Mouse (Mus musculus) myocyte (in vitro differentiated cells): ENCODE results near the gene Platr17. TPM values are rescaled to one million over a fixed set of nuclear protein-coding genes. Genes with fewer than 3 reads are reported as not detected.

Source experiments
- H3K27me3 ChIP-seq: one replicate; pipeline ENCODE4 v1.6.1; 2011; ENCODE audit not compliant: control insufficient read depth, insufficient read depth, insufficient read length
- H3K36me3 ChIP-seq: one replicate; pipeline ENCODE4 v1.6.1; 2011; ENCODE audit not compliant: control insufficient read depth, insufficient read depth
- H3K4me2 ChIP-seq: one replicate; pipeline ENCODE4 v1.6.1; 2011; ENCODE audit warnings: low read depth, control low read depth
- H3K4me3 ChIP-seq: one replicate; pipeline ENCODE4 v1.5.1; 2011; ENCODE audit warnings: mild to moderate bottlenecking, control low read depth, moderate library complexity
- H3K79me2 ChIP-seq: one replicate; pipeline ENCODE4 v1.6.1; 2011; ENCODE audit not compliant: control insufficient read depth, insufficient read depth
- H3ac ChIP-seq: one replicate; pipeline ENCODE4 v1.6.1; 2011; ENCODE audit not compliant: control insufficient read depth, insufficient read length
- CEBPB ChIP-seq: IDR thresholded peaks from 2 replicates; pipeline ENCODE4 v1.6.1; 2011; ENCODE audit warnings: mild to moderate bottlenecking, moderate library complexity; ENCODE audit not compliant: poor library complexity, insufficient read depth, severe bottlenecking
- E2F4 ChIP-seq: IDR thresholded peaks from one replicate; pipeline ENCODE4 v1.6.1; 2011; ENCODE audit warnings: mild to moderate bottlenecking, control low read depth, moderate library complexity; ENCODE audit not compliant: insufficient read depth
- MAX ChIP-seq: IDR thresholded peaks from one replicate; pipeline ENCODE4 v1.6.1; 2011; ENCODE audit warnings: low read depth, mild to moderate bottlenecking, control low read depth
- MYOD1 ChIP-seq, 3 experiments: IDR thresholded peaks; one replicate each; pipeline ENCODE4 v1.6.1; 2011; ENCODE audit warnings: control low read depth in 2 of 3, low read depth in 2 of 3, mild to moderate bottlenecking in 2 of 3, moderate library complexity in 1 of 3; ENCODE audit not compliant: insufficient read length in 2 of 3, control insufficient read depth in 1 of 3
- MYOG ChIP-seq, 3 experiments: IDR thresholded peaks; one replicate each; pipeline ENCODE4 v1.6.1; 2011; ENCODE audit warnings: control low read depth in 2 of 3, low read depth in 2 of 3, mild to moderate bottlenecking in 2 of 3; ENCODE audit not compliant: insufficient read length in 2 of 3, control insufficient read depth in 1 of 3, insufficient read depth in 1 of 3
- POLR2A ChIP-seq: IDR thresholded peaks from one replicate; pipeline ENCODE4 v1.6.1; 2011; ENCODE audit warnings: low read depth, mild to moderate bottlenecking, control low read depth, moderate library complexity; ENCODE audit not compliant: insufficient read length
- POLR2AphosphoS2 ChIP-seq: IDR thresholded peaks from one replicate; pipeline ENCODE4 v1.6.1; 2011; ENCODE audit warnings: low read depth, control low read depth; ENCODE audit not compliant: insufficient read length
- REST ChIP-seq: IDR thresholded peaks from one replicate; pipeline ENCODE4 v1.6.1; 2011; ENCODE audit warnings: mild to moderate bottlenecking, control low read depth, moderate library complexity; ENCODE audit not compliant: insufficient read depth, insufficient read length
- SRF ChIP-seq: IDR thresholded peaks from one replicate; pipeline ENCODE4 v1.6.1; 2011; ENCODE audit warnings: low read depth; ENCODE audit not compliant: control insufficient read depth, insufficient read length
- TCF12 ChIP-seq: IDR thresholded peaks from one replicate; pipeline ENCODE4 v1.6.1; 2011; ENCODE audit warnings: mild to moderate bottlenecking, control low read depth; ENCODE audit not compliant: poor library complexity, insufficient read depth, severe bottlenecking
- TCF3 ChIP-seq: IDR thresholded peaks from one replicate; pipeline ENCODE4 v1.6.1; 2011; ENCODE audit warnings: low read depth, control low read depth; ENCODE audit not compliant: insufficient read length
- USF1 ChIP-seq: IDR thresholded peaks from one replicate; pipeline ENCODE4 v1.6.1; 2011; ENCODE audit warnings: low read depth, mild to moderate bottlenecking, control low read depth, moderate library complexity
- polyA plus RNA-seq: library from polyadenylated mRNA; unstranded; fragments of >200 nt; fragmentation: generic; extraction: Trizol; gene quantifications from one replicate; pipeline ENCODE4 v1.2.1, GENCODE M21; 2012; ENCODE audit warnings: missing spikeins

Gene Platr17
- polyA plus RNA-seq, 1 experiment = 0.17 TPM

DNA sequence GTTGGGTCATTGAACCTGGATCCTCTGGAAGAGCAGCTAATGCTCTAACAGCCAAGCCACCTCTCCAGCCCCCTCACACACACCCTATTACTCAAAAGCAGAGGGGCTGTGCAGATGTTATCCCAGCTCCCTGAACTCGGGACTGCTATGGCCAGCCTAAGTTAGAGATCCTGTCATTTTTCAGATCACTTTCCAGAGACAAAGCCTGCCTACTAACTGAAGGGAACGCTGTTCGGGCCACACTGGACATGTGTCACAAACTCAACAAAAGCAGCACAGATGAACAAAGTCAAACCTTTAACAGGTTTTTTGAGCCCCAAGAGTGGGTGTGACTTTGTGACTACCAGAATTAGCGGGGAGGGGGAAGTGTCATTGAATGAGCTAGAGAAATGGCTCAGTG, 47.9 kb downstream of the Platr17 start:
- peaks cover 29% of the 10 kb centered on the region for H3K79me2 ChIP-seq
- H3K4me2 ChIP-seq = peak overlapping the region; percentile 59
- no peaks in the 10 kb centered on the region for H3K27me3 ChIP-seq
- H3ac ChIP-seq = no peak overlapping the region
- H3K36me3 ChIP-seq = peaks cover 15% of the 10 kb centered on the region
- TF ChIP-seq REST (no peak), MYOG (IDR thresholded peaks at IDR 0.05; ENCODE audit: control insufficient read depth in 1 of 3, insufficient read depth in 1 of 3, insufficient read length in 2 of 3, low read depth in 2 of 3) (no peak), USF1 (no peak), MAX (no peak), SRF (no peak), MYOD1 (IDR thresholded peaks at IDR 0.05; ENCODE audit: control insufficient read depth in 1 of 3, insufficient read length in 2 of 3, low read depth in 2 of 3) (no peak), E2F4 (no peak), CEBPB (no peak), POLR2AphosphoS2 (no peak), TCF3 (no peak), TCF12 (no peak), POLR2A (no peak)
- peak overlapping the region; percentile 93 for H3K4me3 ChIP-seq

GRCm38 (mm10) chr17:33953310-33953709, 48.4 kb downstream of the Platr17 start:
- H3K4me3 ChIP-seq = peak overlapping the region; percentile 93
- H3ac ChIP-seq = no peak overlapping the region
- no peaks in the 10 kb centered on the region for H3K27me3 ChIP-seq
- peak overlapping the region; percentile 59 for H3K4me2 ChIP-seq
- peaks cover 29% of the 10 kb centered on the region for H3K79me2 ChIP-seq
- H3K36me3 ChIP-seq = peaks cover 15% of the 10 kb centered on the region
- TF ChIP-seq TCF12 (no peak), REST (no peak), MYOG (IDR thresholded peaks at IDR 0.05; ENCODE audit: control insufficient read depth in 1 of 3, insufficient read depth in 1 of 3, insufficient read length in 2 of 3, low read depth in 2 of 3) (no peak)

- peaks cover 29% of the 10 kb centered on the region for H3K79me2 ChIP-seq
- peaks cover 15% of the 10 kb centered on the region for H3K36me3 ChIP-seq
- TF ChIP-seq POLR2A (peak; percentile 37), MYOD1 (IDR thresholded peaks at IDR 0.05; ENCODE audit: control insufficient read depth in 1 of 3, insufficient read length in 2 of 3, low read depth in 2 of 3) (no peak), MYOG (IDR thresholded peaks at IDR 0.05; ENCODE audit: control insufficient read depth in 1 of 3, insufficient read depth in 1 of 3, insufficient read length in 2 of 3, low read depth in 2 of 3) (no peak), POLR2AphosphoS2 (no peak), TCF12 (no peak), REST (no peak), TCF3 (no peak), SRF (no peak)
- no peaks in the 10 kb centered on the region for H3K27me3 ChIP-seq
- H3K4me2 ChIP-seq = peak overlapping the region; percentile 81
- peak overlapping the region; percentile 93 for H3K4me3 ChIP-seq
- H3ac ChIP-seq = peak overlapping the region; percentile 71
These were observed 49.1 kb downstream of the Platr17 start for GRCm38 (mm10) chr17:33953961-33954565.

DNA sequence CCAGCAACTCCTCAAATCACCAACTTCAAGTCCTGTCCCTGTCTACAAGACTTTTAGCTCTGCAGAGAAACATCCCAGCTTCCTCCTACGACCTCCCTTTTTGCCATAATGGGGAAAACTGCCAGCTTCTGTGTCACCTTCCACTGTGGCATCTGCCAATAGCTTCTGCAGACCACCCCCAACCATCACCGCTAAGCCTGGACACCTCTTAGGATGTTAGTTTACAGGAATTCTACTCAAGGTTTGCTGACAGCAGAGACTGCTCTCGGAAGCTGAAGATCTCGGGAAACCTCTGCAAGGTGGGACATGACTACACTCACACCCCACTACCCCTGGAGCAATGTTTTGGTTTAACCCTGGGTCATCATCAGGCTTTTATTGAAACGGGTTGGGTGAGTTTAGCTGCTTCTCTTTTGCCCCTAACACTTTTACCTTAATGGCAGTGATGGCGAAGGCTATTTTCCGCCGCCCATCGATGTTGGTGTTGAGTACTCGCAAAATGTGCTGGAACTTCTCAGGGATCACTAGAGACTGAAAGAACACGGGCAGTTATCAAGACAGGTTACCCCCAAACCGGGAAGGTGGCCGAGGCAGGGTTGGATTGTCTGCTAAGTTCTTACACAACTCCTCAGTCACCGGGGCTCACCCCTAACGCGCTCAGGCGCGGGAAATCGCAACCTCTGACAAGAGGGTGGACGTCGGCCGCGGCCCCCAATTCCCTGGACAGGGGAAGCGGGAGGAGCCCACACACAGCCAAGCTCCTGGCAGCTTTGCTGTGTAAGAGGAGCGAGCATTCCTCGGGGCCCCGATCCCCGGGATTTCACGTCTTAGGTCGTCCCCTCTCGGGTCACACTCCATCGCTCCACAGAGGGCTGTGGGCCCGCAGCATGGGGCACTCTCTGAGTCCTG, 50.0 kb downstream of the Platr17 start:
- peak overlapping the region; percentile 93 for H3K4me3 ChIP-seq
- H3K36me3 ChIP-seq = peaks cover 15% of the 10 kb centered on the region
- H3K4me2 ChIP-seq = peak overlapping the region; percentile 81
- no peaks in the 10 kb centered on the region for H3K27me3 ChIP-seq
- peaks cover 29% of the 10 kb centered on the region for H3K79me2 ChIP-seq
- peak overlapping the region; percentile 71 for H3ac ChIP-seq
- TF ChIP-seq MYOG (IDR thresholded peaks at IDR 0.05; ENCODE audit: control insufficient read depth in 1 of 3, insufficient read depth in 1 of 3, insufficient read length in 2 of 3, low read depth in 2 of 3) (no peak), SRF (no peak), MYOD1 (IDR thresholded peaks at IDR 0.05; ENCODE audit: control insufficient read depth in 1 of 3, insufficient read length in 2 of 3, low read depth in 2 of 3) (no peak), TCF12 (no peak), USF1 (no peak), REST (no peak), E2F4 (no peak), POLR2A (no peak)
